Mouse (Mus musculus) spleen, adult 18-20 months (tissue): ENCODE data around the gene Irs1.
A peak's percentile ranks its signal among the peaks of the same experiment; 100 is the strongest.

Experiments
- DNase-seq, 2 experiments: peaks; one replicate each; pipeline ENCODE4 v3.0.0; 2022; ENCODE audit warnings: mixed read lengths in 2 of 2

Gene Irs1

GRCm38 (mm10) chr1:82291151-82291797 is at the start of gene Irs1:
TSS of gene Irs1 (minus strand) at chr1:82291416.
- peak; percentile 35 to 39 for DNase-seq

DNA sequence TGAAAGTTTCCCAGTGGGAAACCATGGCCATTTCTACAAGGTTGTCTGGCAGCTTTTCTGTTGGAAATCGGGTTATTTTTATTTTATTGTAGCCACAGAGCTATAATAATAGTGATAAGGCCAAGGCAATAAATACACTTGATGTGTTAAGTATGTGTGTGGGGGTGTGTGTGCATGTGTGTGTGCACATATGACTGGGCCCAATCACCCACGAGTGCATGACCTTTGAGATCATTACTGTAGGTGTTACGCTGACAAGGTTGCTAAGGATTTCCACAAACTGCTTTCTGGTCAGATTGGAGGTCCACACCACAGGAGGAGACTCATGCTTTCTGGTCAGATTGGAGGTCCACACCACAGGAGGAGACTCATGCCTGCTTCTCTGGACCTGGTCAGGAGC is 43.3 kb upstream of the Irs1 start:
- DNase-seq = no peak

GRCm38 (mm10) chr1:82329954-82330247 is 38.7 kb upstream of the Irs1 start:
- DNase-seq = no peak

GRCm38 (mm10) chr1:82329237-82329953 is 38.2 kb upstream of the Irs1 start:
- no peak for DNase-seq

- DNase-seq = no peak
Measured at GRCm38 (mm10) chr1:82328033-82328775, 37.0 kb upstream of the Irs1 start.

DNA sequence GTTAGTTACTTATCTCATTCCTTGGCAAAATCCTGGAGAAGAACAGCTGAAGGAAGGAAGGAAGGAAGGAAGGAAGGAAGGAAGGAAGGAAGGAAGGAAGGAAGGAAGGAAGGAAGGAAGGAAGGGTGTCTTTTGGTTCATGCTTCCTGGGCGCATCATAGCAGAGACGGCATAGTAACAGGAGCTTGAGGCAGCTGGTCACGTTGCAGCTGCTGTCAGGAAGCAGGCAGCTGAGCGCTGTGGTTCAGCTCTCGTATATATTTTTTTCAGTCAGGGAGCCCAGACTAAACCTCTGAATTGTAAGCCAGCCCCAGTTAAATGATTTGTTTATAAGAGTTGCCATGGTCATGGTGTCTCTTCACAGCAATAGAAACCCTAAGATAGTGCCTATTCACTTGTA is 34.9 kb upstream of the Irs1 start:
- DNase-seq = no peak

GRCm38 (mm10) chr1:82324131-82324785 is 33.0 kb upstream of the Irs1 start:
- no peak for DNase-seq

GRCm38 (mm10) chr1:82321441-82321840 is 30.2 kb upstream of the Irs1 start:
- no peak for DNase-seq

- DNase-seq = no peak
Measured at GRCm38 (mm10) chr1:82320864-82321263, 29.6 kb upstream of the Irs1 start.

DNA sequence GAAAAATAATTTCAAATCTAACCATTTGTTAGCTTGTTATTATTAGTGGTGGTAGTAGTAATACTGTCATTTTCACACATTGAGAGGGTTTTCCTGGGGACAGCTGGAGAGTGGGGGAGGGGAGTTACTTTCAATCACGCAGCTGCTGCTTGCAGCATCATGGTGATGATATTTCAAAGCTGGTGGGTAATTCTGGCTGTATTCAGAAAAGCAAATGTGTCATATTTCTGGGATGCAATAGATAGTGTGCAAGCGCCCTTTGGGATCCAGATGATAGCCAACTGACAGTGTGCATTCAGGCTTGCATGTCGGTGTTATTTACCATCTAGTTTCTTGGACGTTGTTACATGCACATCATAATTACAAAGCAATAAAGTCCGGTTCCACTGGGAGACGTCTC is 29.2 kb upstream of the Irs1 start:
- DNase-seq = no peak

DNA sequence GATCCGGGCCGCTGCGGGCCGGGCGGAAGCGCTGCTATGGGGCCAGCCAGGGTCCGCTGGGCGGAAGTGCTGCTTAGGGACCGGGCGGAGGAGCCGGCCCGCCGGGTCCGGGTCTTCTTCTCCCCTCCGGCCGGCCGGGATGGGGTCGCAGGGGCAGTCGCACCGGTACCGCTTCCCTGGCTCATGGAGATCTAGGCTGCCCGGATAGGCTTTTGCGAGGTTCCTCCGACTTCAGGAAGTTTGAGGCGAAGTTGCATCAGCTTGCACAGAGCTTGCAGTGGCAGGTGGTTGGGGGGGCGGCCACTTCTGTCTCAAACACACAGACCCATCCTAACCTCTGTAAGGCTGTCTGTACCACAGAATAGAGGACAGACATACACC is 25.5 kb upstream of the Irs1 start:
- DNase-seq = no peak

- DNase-seq = peak; percentile 93 to 94
Measured at GRCm38 (mm10) chr1:82316111-82316745, 25.0 kb upstream of the Irs1 start, which contains the start of gene Rhbdd1. TSS of gene Rhbdd1 (plus strand) at chr1:82316452.

DNA sequence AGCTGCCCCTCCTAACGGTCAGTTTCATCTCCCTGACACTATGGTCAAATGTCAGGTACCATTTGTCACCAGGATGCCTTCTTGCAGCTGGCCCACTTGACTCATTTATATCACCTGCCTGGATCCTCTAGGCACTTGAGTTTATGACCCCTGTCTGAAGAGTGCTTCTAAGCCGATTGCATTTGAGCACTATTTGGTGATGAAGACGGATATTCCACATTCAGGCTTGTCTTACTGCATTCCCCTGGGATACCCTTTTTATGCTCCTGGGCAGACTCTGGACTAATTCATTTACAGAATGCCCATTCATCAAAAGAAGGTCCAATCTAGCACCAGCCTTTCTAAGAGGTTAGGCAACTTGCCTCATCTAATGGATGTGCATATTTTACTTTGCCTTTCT is 13.3 kb upstream of the Irs1 start:
- no peak for DNase-seq

DNA sequence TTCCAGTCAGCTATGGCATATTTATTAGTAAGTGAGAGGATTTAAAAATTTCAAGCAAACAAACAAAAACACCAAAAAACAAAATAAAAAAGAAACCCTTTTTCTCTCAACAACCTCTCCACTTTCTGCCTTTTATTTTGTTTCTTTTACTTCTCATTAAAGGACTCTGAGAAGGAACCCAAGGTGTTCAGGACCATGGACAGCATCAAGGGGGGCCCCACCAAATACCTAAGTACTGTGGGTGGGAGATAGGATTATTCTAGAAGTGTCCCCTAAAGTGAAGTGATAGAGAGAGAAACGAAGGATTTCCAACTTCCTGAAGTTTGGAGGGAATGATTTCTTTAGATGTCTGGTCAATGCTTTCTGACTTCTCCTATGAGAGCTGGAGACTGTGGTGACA is 7.4 kb upstream of the Irs1 start:
- DNase-seq = no peak

DNA sequence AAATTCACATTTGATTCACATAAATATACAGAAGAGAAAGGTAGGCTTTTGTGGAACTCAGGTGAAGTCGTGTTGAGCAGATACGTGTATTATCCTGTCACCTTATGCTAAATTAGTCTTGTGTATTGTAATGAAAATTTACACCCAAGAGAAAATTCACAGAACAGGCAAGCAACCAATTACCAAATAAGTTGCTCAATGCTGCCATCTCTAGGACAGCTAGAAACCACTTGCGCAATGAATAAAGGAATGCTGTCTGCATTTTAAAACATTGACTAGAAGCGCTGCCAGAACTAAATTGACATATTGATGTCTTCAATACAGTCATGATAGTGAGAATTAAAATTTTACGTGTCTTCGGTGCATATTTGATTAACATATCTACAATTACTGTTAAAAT is 2.9 kb upstream of the Irs1 start:
- DNase-seq = no peak

DNA sequence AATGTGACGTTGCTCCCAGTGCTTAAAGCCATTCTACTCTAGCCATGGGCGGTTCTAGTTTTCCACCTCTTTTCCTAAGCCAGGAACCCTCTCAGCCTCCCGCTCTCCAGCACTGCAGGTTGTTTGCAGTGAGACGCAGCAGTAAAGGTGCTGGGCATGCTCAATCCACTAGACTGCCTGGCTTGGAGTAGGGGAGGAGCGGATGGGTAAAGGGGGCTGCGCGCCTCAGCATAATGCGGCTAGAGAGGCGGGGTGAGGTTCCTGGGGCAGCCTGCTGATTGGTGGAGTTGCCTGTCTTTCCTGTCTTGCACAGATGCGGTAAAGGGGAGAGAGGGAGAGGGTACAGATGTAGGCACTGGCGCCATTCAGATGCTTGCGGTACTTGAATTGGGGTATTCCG is 1.6 kb upstream of the Irs1 start:
- DNase-seq = peak in 1 of 2 experiments; percentile 6

DNA sequence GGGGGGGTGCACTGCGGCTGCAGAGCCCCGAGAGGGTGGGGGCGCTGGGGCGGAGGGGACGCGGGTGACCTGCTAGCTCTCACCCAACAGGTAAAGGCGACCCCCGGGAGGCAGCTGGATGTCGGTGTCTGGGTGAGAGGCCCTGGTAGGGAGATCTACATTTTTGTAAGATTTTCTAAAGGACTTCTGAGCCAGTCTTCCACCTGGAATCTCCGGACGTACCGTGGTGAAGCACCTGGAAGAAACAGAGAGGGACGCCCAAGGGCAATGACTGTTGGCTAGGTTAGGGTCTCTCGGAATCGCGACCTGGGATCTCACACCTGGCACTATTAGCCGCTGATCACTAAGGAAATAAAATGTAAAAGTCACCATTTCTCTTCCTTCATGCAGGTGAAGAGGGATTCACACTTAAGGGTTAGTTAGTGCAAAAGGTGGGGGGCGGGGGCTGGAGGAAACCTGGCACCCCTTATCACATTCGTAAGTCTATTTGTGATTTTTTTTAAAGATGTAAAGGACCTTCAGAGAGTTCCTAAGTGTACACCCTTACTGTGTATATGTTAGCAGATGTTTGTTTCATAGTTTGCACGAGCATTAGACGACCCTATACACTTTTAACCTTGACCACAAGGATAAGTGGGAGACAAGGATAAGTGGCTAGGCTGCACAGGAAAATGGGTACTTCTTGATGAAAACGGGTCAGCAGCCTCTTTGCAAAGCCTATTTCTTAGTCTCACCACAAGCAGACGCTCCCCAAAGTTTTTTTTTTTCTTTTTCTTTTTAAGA is 905 bp upstream of the Irs1 start:
- DNase-seq = no peak

DNA sequence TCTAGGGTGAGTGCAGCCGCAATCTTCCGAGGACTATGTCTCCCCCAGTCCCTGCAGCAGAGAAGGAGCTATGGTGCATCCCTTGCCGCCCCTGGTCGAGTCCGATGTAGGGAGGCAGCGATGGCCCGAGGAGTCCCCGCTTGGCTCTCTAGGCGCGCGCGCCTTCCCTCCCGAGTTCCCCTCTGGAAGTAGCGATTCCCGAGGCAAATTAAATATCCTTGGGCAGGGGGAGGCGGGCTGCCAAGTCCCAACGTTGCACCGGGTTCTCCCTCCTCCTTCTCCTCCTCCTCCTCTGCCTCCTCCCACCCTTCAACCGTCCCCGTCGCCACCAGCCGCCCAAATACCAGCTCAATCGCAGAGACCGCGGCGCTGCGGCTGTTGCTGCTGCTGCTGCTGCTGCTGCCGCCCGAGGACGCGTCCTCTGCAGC is 479 bp downstream of the Irs1 start:
- DNase-seq = peak; percentile 33 to 34

GRCm38 (mm10) chr1:82289990-82290681 is 1.1 kb downstream of the Irs1 start:
- peak; percentile 11 to 18 for DNase-seq

DNA sequence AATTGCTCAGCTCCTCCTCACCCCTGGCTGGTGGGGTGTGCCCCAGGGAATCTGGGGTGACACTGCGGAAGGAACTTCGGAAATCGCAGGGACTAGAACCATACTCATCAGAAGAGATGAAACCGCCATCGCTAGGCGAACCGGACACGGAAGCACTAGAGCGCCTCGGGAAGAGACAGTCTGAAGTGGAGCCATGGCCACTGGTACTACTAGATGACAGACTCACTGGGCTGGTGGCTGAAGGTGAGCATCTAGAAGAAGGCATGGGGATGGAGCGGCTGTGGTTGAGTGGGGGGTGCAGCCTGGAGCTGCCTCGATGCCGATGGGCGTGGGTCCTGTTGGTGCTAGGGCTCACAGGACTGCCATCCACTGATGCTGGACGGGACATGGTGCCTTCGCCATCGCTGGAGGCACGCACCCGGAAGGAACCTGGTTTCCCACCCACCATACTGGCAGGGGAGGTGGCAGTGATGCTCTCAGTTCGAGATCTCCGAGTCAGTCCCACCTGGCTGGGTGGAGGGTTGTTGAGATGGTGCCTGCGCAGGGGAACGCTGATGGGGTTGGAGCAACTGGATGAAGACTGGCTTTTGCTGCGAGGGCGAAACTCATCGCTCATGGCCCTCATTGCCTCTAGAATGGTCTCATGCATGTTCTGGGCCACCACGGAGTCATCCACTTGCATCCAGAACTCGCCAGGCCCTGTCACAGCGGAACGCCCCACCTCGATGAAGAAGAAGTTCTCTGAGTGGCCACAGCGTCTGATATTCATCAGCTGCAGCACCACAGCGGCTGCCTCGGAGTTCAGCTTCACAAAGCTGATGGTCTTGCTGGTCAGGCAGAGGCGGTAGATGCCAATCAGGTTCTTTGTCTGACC is 1.9 kb downstream of the Irs1 start:
- no peak for DNase-seq
